ENCODE assay signal across 19 mouse cellular contexts in the genomic region with DNA sequence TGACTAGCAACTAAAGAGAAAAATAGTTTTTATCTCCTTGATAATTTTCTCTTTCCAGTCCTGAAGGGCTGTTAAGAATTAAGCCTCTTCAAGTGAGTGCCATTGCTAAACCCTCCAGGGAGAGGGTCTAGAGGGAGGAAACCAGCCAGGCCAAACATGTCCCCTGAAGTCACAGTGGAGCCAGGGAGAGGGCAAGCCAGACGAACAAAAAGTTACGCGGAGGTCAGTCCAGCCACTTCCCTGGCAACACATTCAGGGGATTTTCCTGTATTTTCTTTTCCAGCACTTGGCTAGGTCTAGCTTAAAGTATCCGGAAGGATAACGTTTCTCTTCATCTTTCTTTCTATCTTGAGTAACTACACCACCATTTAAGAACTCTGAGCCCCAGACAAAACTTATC. TPM values are rescaled to one million over a fixed set of nuclear protein-coding genes. Genes with fewer than 3 reads are reported as not detected.
DNase-seq lines count a peak whose midpoint lies in the region; ATAC-seq lines count a peak whose summit lies in the region.
"Had no signal": no experiment of that assay in that cellular context is flagged by ENCODE, and none has a peak within 500 bp of the region (broad histone marks: within the 10 kb centered on the region; RNA-seq: fewer than 3 reads in every experiment).

No protein-coding gene starts in this region.

- H3K27ac ChIP-seq in heart, embryonic 15.5 days, result peak overlapping the region; percentile 15
- H3K27ac ChIP-seq in liver, embryonic 12.5 days, result no peak overlapping the region
- H3K27ac ChIP-seq: left cerebral cortex, adult 2 months; limb, embryonic 12.5 days; stomach, embryonic 15.5 days had no signal

- H3K9ac ChIP-seq in heart, embryonic 15.5 days, result no peak overlapping the region
- no peak overlapping the region for H3K9ac ChIP-seq in liver, embryonic 12.5 days
- H3K9ac ChIP-seq: limb, embryonic 12.5 days; lung, embryonic 14.5 days; stomach, embryonic 15.5 days had no signal

- no peak overlapping the region for H3K4me2 ChIP-seq in heart, embryonic 15.5 days
- no peak overlapping the region for H3K4me2 ChIP-seq in liver, embryonic 12.5 days
- H3K4me2 ChIP-seq: limb, embryonic 12.5 days; lung, embryonic 14.5 days; midbrain, embryonic 11.5 days; stomach, embryonic 15.5 days had no signal

- 28% methylated on average over 5 of the region's 5 CpGs for WGBS in heart, embryonic 15.5 days
- 61% methylated on average over 5 of the region's 5 CpGs for WGBS in liver, embryonic 12.5 days (ENCODE audit: insufficient replicate concordance)

- H3K4me1 ChIP-seq in heart, embryonic 15.5 days (replicated peaks), result peaks cover 5% of the 10 kb centered on the region; the same call in 1 of the 2 replicates
- no peaks in the 10 kb centered on the region for H3K4me1 ChIP-seq in liver, embryonic 12.5 days
- H3K4me1 ChIP-seq: stomach, embryonic 15.5 days had no signal

- no peak overlapping the region for H3K4me3 ChIP-seq in heart, embryonic 15.5 days
- H3K4me3 ChIP-seq in liver, embryonic 12.5 days, result no peak overlapping the region
- H3K4me3 ChIP-seq: left cerebral cortex, adult 2 months; limb, embryonic 12.5 days; myocyte; stomach, embryonic 15.5 days had no signal

- peak; percentile 43 for ATAC-seq in heart, embryonic 15.5 days (replicated peaks; ENCODE audit: insufficient number of reproducible peaks, insufficient read depth, low FRiP score, low read depth)
- ATAC-seq in liver, embryonic 12.5 days, result no peak
- ATAC-seq: Patski had no signal

- H3K36me3 ChIP-seq in heart, embryonic 15.5 days, result no peaks in the 10 kb centered on the region
- no peaks in the 10 kb centered on the region for H3K36me3 ChIP-seq in liver, embryonic 12.5 days
- H3K36me3 ChIP-seq: limb, embryonic 12.5 days; stomach, embryonic 15.5 days had no signal

- H3K27me3 ChIP-seq in heart, embryonic 15.5 days, result no peaks in the 10 kb centered on the region
- H3K27me3 ChIP-seq in liver, embryonic 12.5 days (replicated peaks), result no peaks in the 10 kb centered on the region
- H3K27me3 ChIP-seq: limb, embryonic 12.5 days; Patski; stomach, embryonic 15.5 days had no signal

- H3K9me3 ChIP-seq in heart, embryonic 15.5 days (replicated peaks), result no peaks in the 10 kb centered on the region
- H3K9me3 ChIP-seq in liver, embryonic 12.5 days (replicated peaks), result no peaks in the 10 kb centered on the region
- H3K9me3 ChIP-seq: limb, embryonic 12.5 days; stomach, embryonic 15.5 days had no signal

- peak; percentile 43 for DNase-seq in adrenal gland, postnatal 14 days
- DNase-seq in adrenal gland, adult (ENCODE audit: inconsistent age in 2 of 2, low spot score in 1 of 2), result no peak
- peak; percentile 24 for DNase-seq in lung, postnatal 10 days
- no peak for DNase-seq in lung, postnatal 4 days
- DNase-seq in cerebellum, adult 9-11 months, result no peak
- DNase-seq in layer of hippocampus, postnatal 25 days (ENCODE audit: extremely low spot score in 1 of 2, low spot score in 1 of 2), result no peak
- DNase-seq: cerebellum, adult 2 months; kidney, adult 11 months; lung, embryonic 14.5 days; right cerebral cortex, postnatal 25 days; thymus, postnatal 14 days had no signal

RNA-seq across cellular contexts. Expression of a gene that starts 8.4 kb away (rescaled TPM):
- 6.5 and 9.8 TPM in 2 replicates for total RNA-seq in adrenal gland, postnatal 14 days (2021)
- polyA plus RNA-seq in heart, embryonic 15.5 days (2015; fragmentation: Nextera tagmentation; extraction: Ambion mirVana), result 11.9 and 15.1 TPM in 2 replicates
- 0.89 and 0.96 TPM in 2 replicates for polyA plus RNA-seq in liver, embryonic 12.5 days (2016; fragmentation: Nextera tagmentation; extraction: Ambion mirVana)
- 1 to 10 TPM; 2.8 to 3.3 TPM for total RNA-seq in layer of hippocampus, postnatal 25 days (2021)

RNA-seq across cellular contexts. Expression of a gene that starts 22.9 kb away (rescaled TPM):
- total RNA-seq in adrenal gland, postnatal 14 days (2021), result 93.5 and 106 TPM in 2 replicates
- polyA plus RNA-seq in heart, embryonic 15.5 days (2015; fragmentation: Nextera tagmentation; extraction: Ambion mirVana), result 61.9 and 75.0 TPM in 2 replicates
- 18.8 and 21.6 TPM in 2 replicates for polyA plus RNA-seq in liver, embryonic 12.5 days (2016; fragmentation: Nextera tagmentation; extraction: Ambion mirVana)
- 10 to 100 TPM; 20.7 to 23.4 TPM for total RNA-seq in layer of hippocampus, postnatal 25 days (2021)

Comparison
In these comparisons a context has a peak if more than half of its experiments do, and no peak if none do; other contexts are left out.
1. DNase-seq: peak in adrenal gland, postnatal 14 days (single experiment) and lung, postnatal 10 days (single experiment); none in adrenal gland, adult (0 of 2), lung, postnatal 4 days (0 of 2), cerebellum, adult 9-11 months (single experiment) and layer of hippocampus, postnatal 25 days (0 of 2).